Mouse (Mus musculus): ENCODE results near the gene Kpnb1. TPM values are rescaled to one million over a fixed set of nuclear protein-coding genes. Genes with fewer than 3 reads are reported as not detected.

Gene Kpnb1
- total RNA-seq (2023; ENCODE audit: inconsistent age): 136 to 148 TPM (median 143 TPM) in 4 replicates

DNA sequence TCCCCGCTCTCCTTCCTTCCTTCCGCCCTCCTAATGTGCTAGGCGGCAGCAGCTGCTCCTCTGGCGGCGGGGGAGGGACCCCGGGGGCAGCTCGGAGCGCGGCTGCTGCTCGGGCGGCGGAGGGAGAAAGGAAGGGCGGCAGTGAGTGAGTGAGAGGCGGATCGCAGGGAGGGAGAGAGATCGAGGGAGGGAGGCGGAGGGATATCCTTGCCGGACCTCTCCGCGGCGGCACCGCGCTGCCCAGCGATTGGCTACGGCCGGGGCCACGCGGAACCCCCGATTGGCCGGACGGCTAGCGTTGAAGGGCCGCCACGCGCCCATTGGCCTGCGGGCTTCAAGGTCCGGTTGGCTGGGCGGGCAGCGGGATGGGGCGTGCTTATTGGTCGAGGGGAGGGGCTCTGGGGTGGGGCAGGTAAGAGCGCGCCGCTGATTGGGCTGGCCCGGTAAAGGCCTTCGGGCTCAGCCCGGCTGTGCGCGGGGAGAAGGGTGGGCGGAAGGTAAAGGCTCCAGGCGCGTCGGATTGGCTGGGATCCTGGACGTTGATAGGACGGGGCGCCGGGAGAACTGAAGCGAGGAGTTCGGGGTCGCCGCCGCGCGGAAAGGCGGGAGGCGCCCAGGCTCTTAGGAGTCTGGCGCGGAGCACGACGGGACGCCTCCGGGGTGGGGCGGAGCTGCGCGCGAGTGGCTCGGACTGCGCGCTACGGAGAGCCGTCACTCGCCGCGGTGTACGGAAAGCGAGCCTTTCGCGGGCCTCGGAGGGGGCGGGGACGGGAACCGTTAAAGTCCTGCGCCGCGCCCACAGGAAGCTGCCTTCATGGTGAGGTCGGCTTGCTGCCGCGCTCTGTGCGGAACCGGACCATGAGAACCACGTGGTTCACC lies at the start of gene Kpnb1:
Gene Kpnb1 (minus strand): TSS at position 118 of the 879 bp plus-strand sequence.

DNA sequence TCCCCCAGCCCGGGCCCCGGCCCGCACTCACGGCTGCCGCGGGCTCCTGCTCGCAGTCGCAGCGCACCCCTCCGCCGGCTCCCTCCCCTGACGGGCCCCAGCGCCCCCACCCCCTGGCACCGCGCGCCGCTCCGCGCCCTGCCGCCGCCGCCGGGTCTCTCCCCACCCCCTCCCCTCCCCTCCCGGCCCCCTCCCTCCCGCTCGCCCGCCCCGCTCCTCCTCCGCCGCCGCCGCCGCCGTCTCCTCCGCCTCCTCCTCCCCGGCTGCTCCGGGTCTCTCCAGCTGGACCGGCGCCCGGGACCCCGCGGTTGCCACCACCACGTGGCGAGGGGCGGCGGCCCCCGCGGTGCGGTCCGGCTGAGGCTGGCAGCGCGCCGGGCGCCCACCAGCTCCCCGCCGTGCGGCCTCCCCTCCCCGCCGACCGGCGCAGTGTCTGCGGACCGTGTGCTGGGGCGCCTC lies 36.3 kb downstream of the Kpnb1 start, which contains the start of gene Tbkbp1:
Gene Tbkbp1 (minus strand): TSS at position 153 of the 459 bp plus-strand sequence.

DNA sequence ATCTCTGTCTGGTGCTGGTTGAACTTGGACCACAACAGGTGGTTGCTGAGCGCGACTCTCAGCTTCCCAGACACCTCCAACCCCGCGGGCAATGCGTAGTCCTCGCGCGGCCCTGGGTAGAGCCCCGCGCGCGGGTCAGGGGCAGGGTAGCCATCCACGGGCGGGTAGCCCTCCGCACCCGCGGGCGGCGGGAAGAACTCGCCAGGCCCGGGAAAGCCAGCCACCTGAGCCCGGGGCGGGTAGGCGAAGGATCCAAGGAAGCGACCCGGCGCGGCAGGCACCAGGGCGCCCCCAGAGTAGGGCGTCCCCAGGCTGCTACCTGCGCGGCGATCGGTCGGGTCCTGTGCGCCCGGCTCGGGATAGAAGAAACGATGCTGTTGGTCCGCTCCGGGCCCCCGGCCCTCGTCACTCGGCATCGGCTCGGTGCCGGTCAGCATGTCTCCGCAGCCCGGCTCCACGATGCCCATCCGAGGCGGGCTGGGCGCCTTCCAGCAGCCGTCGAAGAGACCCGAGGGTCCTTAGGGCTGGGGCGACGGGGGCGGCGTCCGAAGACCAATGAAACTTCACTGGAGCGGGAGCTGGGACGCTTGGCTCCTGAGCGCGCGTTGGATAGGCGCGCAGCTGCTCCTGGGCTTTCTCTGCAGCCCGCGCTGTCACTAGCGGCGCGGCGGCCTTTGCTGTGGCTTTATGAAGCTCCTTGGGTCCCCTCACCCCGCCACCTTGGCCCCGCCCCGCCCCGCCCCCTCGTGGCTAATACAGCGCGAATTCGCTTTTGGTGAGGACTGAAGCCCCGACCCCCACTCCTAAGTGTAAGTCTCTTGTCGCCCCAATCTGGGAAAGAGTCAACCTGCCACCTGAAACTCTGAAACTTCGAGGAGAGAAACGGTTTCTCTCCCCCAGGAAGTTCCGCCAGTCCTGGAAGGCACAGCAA lies 72.7 kb downstream of the Kpnb1 start, which contains the start of gene Tbx21:
Gene Tbx21 (minus strand): TSS at position 661 of the 931 bp plus-strand sequence.

Other genes starting within 250 kb of the Kpnb1 start
- gene Pnpo, start 243.9 kb downstream of the Kpnb1 start, total RNA-seq (2023; ENCODE audit: inconsistent age): 21.5 to 29.9 TPM (median 23.7 TPM) in 4 replicates
- 43.7 to 53.4 TPM (median 53.2 TPM) in 4 replicates for gene Sp2, start 204.9 kb downstream of the Kpnb1 start, total RNA-seq (2023; ENCODE audit: inconsistent age)
- 0.24 TPM in 1 of 4 replicates, not detected in the others for gene Sp6, start 174.5 kb downstream of the Kpnb1 start, total RNA-seq (2023; ENCODE audit: inconsistent age)
- 5.8 to 7.2 TPM (median 6.7 TPM) in 4 replicates for gene Scrn2, start 157.9 kb downstream of the Kpnb1 start, total RNA-seq (2023; ENCODE audit: inconsistent age)
- gene Lrrc46, start 146.5 kb downstream of the Kpnb1 start, total RNA-seq (2023; ENCODE audit: inconsistent age): not detected in 4 replicates
- gene Mrpl10, start 146.3 kb downstream of the Kpnb1 start, total RNA-seq (2023; ENCODE audit: inconsistent age): 43.6 to 48.2 TPM (median 47.6 TPM) in 4 replicates
- gene Osbpl7, start 137.3 kb downstream of the Kpnb1 start, total RNA-seq (2023; ENCODE audit: inconsistent age): 34.6 to 39.9 TPM (median 36.1 TPM) in 4 replicates
- gene Tbx21, start 72.5 kb downstream of the Kpnb1 start, total RNA-seq (2023; ENCODE audit: inconsistent age): 1.3 to 2.6 TPM (median 2.4 TPM) in 4 replicates
- 0.21 to 0.80 TPM (median 0.46 TPM) in 4 replicates for gene Tbkbp1, start 36.4 kb downstream of the Kpnb1 start, total RNA-seq (2023; ENCODE audit: inconsistent age)
- gene Npepps, start 92.8 kb upstream of the Kpnb1 start, total RNA-seq (2023; ENCODE audit: inconsistent age): 57.4 to 66.8 TPM (median 64.3 TPM) in 4 replicates
- 16.9 to 21.1 TPM (median 20.3 TPM) in 4 replicates for gene Mrpl45, start 127.8 kb upstream of the Kpnb1 start, total RNA-seq (2023; ENCODE audit: inconsistent age)
- 0.16 TPM in 1 of 4 replicates, not detected in the others for gene Gpr179, start 164.2 kb upstream of the Kpnb1 start, total RNA-seq (2023; ENCODE audit: inconsistent age)
- gene Socs7, start 174.7 kb upstream of the Kpnb1 start, total RNA-seq (2023; ENCODE audit: inconsistent age): 20.2 to 25.4 TPM (median 21.1 TPM) in 4 replicates
- 0.30 to 0.51 TPM (median 0.43 TPM) in 4 replicates for gene Arhgap23, start 227.7 kb upstream of the Kpnb1 start, total RNA-seq (2023; ENCODE audit: inconsistent age)